Mouse (Mus musculus) heart, embryonic 11.5 days (tissue): ENCODE data around the gene Synpr. TPM values are rescaled to one million over a fixed set of nuclear protein-coding genes. Genes with fewer than 3 reads are reported as not detected.
A peak's percentile ranks its signal among the peaks of the same experiment; 100 is the strongest.
"Not testable (repeated sequence)": the region's sequence is repeated elsewhere in the genome, so short reads cannot be mapped to it uniquely, and the experiment has no call there.

Experiments
- ATAC-seq: fragments of 200-750 bp; cut with Nextera tagmentation; replicated peaks from 2 replicates; pipeline ENCODE4 v1.8.0; 2017; ENCODE audit warnings: moderate library complexity; ENCODE audit not compliant: insufficient number of reproducible peaks, low FRiP score, low TSS enrichment
- H3K27ac ChIP-seq: fragments of 300-500 bp; sonication (generic); 2 replicates; pipeline ENCODE4 v1.5.1; 2014; ENCODE audit warnings: mild to moderate bottlenecking, low read depth, low read length
- H3K27me3 ChIP-seq: fragments of 300-500 bp; sonication (generic); 2 replicates; pipeline ENCODE4 v1.6.1; 2014; ENCODE audit warnings: mild to moderate bottlenecking, low read length, mixed read lengths; ENCODE audit not compliant: control insufficient read depth, insufficient read depth
- H3K36me3 ChIP-seq: fragments of 300-500 bp; sonication (generic); 2 replicates; pipeline ENCODE4 v1.6.1; 2014; ENCODE audit warnings: mild to moderate bottlenecking, low read length, moderate library complexity, mixed read lengths; ENCODE audit not compliant: control insufficient read depth, insufficient read depth
- H3K4me1 ChIP-seq: fragments of 300-500 bp; sonication (generic); 2 replicates; pipeline ENCODE4 v1.6.1; 2014; ENCODE audit warnings: low read length; ENCODE audit not compliant: control insufficient read depth, insufficient read depth
- H3K4me2 ChIP-seq: fragments of 300-500 bp; sonication (generic); 2 replicates; pipeline ENCODE4 v1.6.1; 2014; ENCODE audit warnings: mild to moderate bottlenecking, moderate library complexity
- H3K4me3 ChIP-seq: fragments of 300-500 bp; sonication (generic); 2 replicates; pipeline ENCODE4 v1.5.1; 2014; ENCODE audit warnings: low read depth, low read length
- H3K9ac ChIP-seq: fragments of 300-500 bp; sonication (generic); 2 replicates; pipeline ENCODE4 v1.6.1; 2014; ENCODE audit warnings: mild to moderate bottlenecking, low read depth, low read length, moderate library complexity
- H3K9me3 ChIP-seq: fragments of 300-500 bp; sonication (generic); replicated peaks from 2 replicates; pipeline ENCODE4 v1.6.1; 2016; ENCODE audit warnings: low read length; ENCODE audit not compliant: control insufficient read depth
- whole genome bisulfite sequencing: fragments of 180-500 bp; shearing (Covaris S2); extraction: QIAGEN DNeasy Blood & Tissue Kit; methylation state at CpG from one replicate; pipeline ENCODE4 v1.1.7; 2014; ENCODE audit not compliant: insufficient replicate concordance; 5-methylcytosine and 5-hydroxymethylcytosine counted together
- polyA plus RNA-seq: library from polyadenylated mRNA; unstranded; fragments of >200 nt; fragmentation: Nextera tagmentation; extraction: Ambion mirVana; gene quantifications from 2 replicates; pipeline ENCODE4 v1.2.1, GENCODE M21; 2014

Gene Synpr
- polyA plus RNA-seq = 0.69 and 1.5 TPM in 2 replicates

DNA sequence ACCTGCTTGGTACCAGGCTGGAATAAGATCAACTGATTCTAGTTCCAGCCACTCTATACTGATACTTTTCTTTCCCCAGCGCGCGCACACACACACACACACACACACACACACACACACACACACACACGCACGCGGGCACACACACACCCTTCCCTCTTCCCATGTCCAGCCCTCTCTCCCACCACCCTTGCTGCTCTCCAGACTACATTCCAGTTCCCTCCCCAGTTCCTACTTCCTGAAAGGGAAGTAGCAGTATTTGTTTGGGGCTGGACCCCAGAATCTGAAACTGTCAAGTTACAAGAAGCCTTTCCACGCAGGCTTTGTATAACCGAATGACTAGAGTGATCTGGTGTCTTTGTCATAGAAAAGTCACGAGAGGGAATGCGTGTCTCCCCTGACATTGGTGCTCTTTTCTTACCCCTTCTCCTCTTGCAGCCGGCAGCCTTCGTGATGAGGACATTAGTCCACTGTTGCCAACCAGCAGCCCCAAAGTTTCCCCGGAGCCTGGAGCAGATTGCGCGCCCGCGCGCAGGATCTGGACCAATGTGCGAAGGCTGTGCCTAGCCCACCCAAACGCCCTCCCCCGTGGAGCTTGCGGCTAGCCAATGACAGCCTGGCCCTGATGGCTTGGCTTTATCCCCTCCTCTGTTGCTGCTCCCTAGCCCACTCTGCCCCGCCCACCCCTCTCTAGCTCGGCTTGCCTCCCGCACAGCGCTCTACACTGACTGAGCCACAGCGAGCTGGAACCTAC, at the start of gene Synpr:
Gene Synpr, plus strand, starts transcription at position 690 of the 754 bp plus-strand sequence.
- H3K27ac ChIP-seq = no peak within 1 kb of the TSS
- peak; percentile 99 for ATAC-seq
- H3K4me1 ChIP-seq = no peaks in the 10 kb centered on the region
- H3K9me3 ChIP-seq = no peaks in the 10 kb centered on the region
- peaks cover 9% of the 10 kb centered on the region; the same call in 1 of the 2 replicates for H3K27me3 ChIP-seq
- no peaks in the 10 kb centered on the region for H3K36me3 ChIP-seq
- 8% methylated on average over 27 of the region's 27 CpGs for WGBS
- peak within 1 kb of the TSS; percentile 66 for H3K4me2 ChIP-seq
- no peak within 1 kb of the TSS for H3K9ac ChIP-seq
- H3K4me3 ChIP-seq = peak within 1 kb of the TSS; percentile 36

GRCm38 (mm10) chr14:13236929-13237328, 47.7 kb upstream of the Synpr start:
- Histone ChIP-seq H3K4me3 (no peak overlapping the region), H3K36me3 (no peaks in the 10 kb centered on the region), H3K9ac (no peak overlapping the region), H3K27me3 (no peaks in the 10 kb centered on the region), H3K4me1 (no peaks in the 10 kb centered on the region), H3K27ac (no peak overlapping the region), H3K9me3 (no peaks in the 10 kb centered on the region), H3K4me2 (no peak overlapping the region)
- 7% methylated on average over 1 of the region's 1 CpGs for WGBS
- no peak for ATAC-seq

- no peaks in the 10 kb centered on the region for H3K4me1 ChIP-seq
- no peak overlapping the region for H3K27ac ChIP-seq
- no peak overlapping the region for H3K4me2 ChIP-seq
- H3K9ac ChIP-seq = no peak overlapping the region
- H3K4me3 ChIP-seq = no peak overlapping the region
- no peaks in the 10 kb centered on the region for H3K36me3 ChIP-seq
- no peaks in the 10 kb centered on the region for H3K27me3 ChIP-seq
- H3K9me3 ChIP-seq = no peaks in the 10 kb centered on the region
- ATAC-seq = no peak
- WGBS = 60% methylated on average over 4 of the region's 4 CpGs
Observed at GRCm38 (mm10) chr14:13247431-13247830, 37.1 kb upstream of the Synpr start.

GRCm38 (mm10) chr14:13249361-13249760, 35.2 kb upstream of the Synpr start:
- Histone ChIP-seq H3K4me3 (no peak overlapping the region), H3K27me3 (no peaks in the 10 kb centered on the region), H3K4me1 (no peaks in the 10 kb centered on the region), H3K36me3 (no peaks in the 10 kb centered on the region), H3K9ac (no peak overlapping the region), H3K9me3 (no peaks in the 10 kb centered on the region), H3K27ac (no peak overlapping the region), H3K4me2 (no peak overlapping the region)
- ATAC-seq = no peak

- 77% methylated on average over 1 of the region's 1 CpGs for WGBS
- Histone ChIP-seq H3K27me3 (no peaks in the 10 kb centered on the region), H3K4me1 (no peaks in the 10 kb centered on the region), H3K9ac (no peak overlapping the region), H3K4me3 (no peak overlapping the region), H3K27ac (no peak overlapping the region), H3K4me2 (no peak overlapping the region), H3K36me3 (no peaks in the 10 kb centered on the region), H3K9me3 (no peaks in the 10 kb centered on the region)
- ATAC-seq = no peak
Observed at GRCm38 (mm10) chr14:13252594-13252993, 32.0 kb upstream of the Synpr start.

DNA sequence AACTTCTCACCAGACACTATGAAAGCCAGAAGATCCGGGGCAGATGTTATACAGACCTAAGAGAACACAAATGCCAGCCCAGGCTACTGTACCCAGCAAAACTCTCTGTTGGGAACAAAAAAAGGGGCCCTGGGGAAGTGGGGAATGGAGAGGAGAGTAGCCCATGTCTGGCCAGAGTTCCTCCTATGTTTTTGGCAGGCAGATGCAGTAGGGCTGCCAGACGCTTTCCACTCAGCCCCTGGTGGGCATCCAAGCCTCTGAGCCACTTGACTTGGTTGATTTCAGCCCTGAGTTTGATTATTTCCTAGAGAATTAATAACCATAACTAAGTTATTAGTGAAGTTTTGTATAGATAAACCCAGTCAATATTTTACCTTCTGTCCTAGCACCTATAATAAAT, 29.8 kb upstream of the Synpr start:
- not testable (repeated sequence) for H3K9ac ChIP-seq, H3K4me2 ChIP-seq, H3K27me3 ChIP-seq, H3K4me3 ChIP-seq, H3K9me3 ChIP-seq, H3K27ac ChIP-seq, H3K4me1 ChIP-seq, H3K36me3 ChIP-seq, ATAC-seq
- WGBS = 64% methylated on average over 2 of the region's 2 CpGs

DNA sequence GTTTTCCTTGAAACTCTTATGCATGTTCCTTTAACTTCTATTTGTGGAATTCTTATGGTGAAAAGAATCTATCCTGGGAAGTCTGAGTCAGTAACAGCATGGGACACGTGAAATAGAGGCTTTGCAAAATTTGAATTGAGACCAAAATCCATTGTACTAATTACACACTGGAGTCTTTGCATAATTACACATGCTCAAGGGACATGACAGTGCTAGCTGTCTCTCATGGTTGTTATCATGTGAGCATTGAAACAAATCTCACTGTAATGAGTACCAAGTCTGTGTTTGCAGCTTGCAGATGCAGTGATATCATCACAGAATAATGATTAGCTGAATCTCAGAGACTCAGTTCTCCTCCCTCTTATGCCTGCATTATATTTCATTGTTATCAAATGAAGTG, 22.2 kb upstream of the Synpr start:
- Histone ChIP-seq H3K36me3 (no peaks in the 10 kb centered on the region), H3K9ac (no peak overlapping the region), H3K9me3 (no peaks in the 10 kb centered on the region), H3K27ac (no peak overlapping the region), H3K27me3 (no peaks in the 10 kb centered on the region), H3K4me1 (no peaks in the 10 kb centered on the region), H3K4me2 (no peak overlapping the region), H3K4me3 (no peak overlapping the region)
- ATAC-seq = no peak
- WGBS = 48% methylated on average over 1 of the region's 1 CpGs

GRCm38 (mm10) chr14:13266331-13266730, 18.2 kb upstream of the Synpr start:
- ATAC-seq = no peak

DNA sequence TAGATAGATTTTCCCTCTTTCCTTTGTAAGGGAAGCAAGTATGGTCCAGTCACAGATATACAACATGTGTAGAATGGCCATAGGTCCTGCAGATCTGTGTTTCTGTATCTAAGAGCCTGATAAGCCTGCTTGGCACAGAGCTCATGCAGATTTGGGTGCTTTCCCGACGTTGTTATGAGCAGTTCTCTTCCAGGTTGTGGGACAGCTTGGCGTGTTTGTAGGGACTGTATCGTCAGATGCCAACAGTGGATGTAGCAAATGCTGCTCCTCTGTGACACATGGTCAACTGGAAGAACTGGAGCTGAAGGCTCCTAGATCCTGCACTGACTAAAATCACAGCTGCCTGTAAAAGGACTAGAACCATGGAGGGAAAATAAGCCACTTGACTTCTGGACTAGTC, 17.4 kb upstream of the Synpr start:
- no peak for ATAC-seq
- Histone ChIP-seq H3K4me2 (no peak overlapping the region), H3K4me1 (no peaks in the 10 kb centered on the region), H3K9me3 (no peaks in the 10 kb centered on the region), H3K27me3 (no peaks in the 10 kb centered on the region), H3K9ac (no peak overlapping the region), H3K36me3 (no peaks in the 10 kb centered on the region), H3K4me3 (no peak overlapping the region), H3K27ac (no peak overlapping the region)
- 71% methylated on average over 4 of the region's 4 CpGs for WGBS

More at GRCm38 (mm10) chr14:13266331-13266730, 18.2 kb upstream of the Synpr start:
- no peaks in the 10 kb centered on the region for H3K9me3 ChIP-seq
- no peaks in the 10 kb centered on the region for H3K27me3 ChIP-seq
- H3K27ac ChIP-seq = no peak overlapping the region
- 66% methylated on average over 2 of the region's 2 CpGs for WGBS
- no peaks in the 10 kb centered on the region for H3K4me1 ChIP-seq
- H3K4me3 ChIP-seq = no peak overlapping the region
- no peak overlapping the region for H3K9ac ChIP-seq
- no peak overlapping the region for H3K4me2 ChIP-seq
- no peaks in the 10 kb centered on the region for H3K36me3 ChIP-seq
